ENCODE assay signal across 8 mouse cellular contexts in the genomic region with DNA sequence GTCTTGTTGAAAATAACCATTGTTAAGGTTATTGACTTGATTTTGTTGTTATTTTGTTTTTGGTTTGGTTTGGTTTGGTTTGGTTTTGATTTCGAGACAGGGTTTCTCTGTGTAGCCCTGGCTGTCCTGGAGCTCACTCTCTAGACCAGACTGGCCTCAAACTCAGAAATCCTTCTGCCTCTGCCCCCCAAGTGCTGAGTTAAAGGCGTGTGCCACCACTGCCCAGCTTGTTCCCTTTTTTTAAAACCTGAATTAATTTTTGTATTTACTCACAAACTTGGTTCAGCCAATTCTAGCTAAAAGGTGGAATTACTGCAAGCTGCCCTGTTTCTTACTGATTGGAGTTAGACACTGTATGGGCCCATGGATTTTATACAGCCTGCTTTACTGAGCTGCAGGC. TPM values are rescaled to one million over a fixed set of nuclear protein-coding genes. Genes with fewer than 3 reads are reported as not detected.
DNase-seq lines count a peak whose midpoint lies in the region; ATAC-seq lines count a peak whose summit lies in the region.

No protein-coding gene starts in this region.

- H3K4me1 ChIP-seq in forebrain, embryonic 14.5 days (ENCODE audit: control insufficient read depth, insufficient read depth, low read length): no peaks in the 10 kb centered on the region
- H3K4me1 ChIP-seq in liver, embryonic 16.5 days (ENCODE audit: control insufficient read depth, low read depth, low read length): peaks cover 10% of the 10 kb centered on the region

- no peak overlapping the region for H3K27ac ChIP-seq in forebrain, embryonic 14.5 days (ENCODE audit: low read depth, low read length)
- H3K27ac ChIP-seq in liver, embryonic 16.5 days (ENCODE audit: low read length): no peak overlapping the region

- 44% methylated on average over 2 of the region's 2 CpGs for WGBS in forebrain, embryonic 14.5 days
- WGBS in liver, embryonic 16.5 days (ENCODE audit: insufficient replicate concordance): 34% methylated on average over 2 of the region's 2 CpGs

- peak overlapping the region; percentile 82 for H3K9ac ChIP-seq in forebrain, embryonic 14.5 days (ENCODE audit: low read length)
- peak overlapping the region; percentile 39 for H3K9ac ChIP-seq in liver, embryonic 16.5 days (ENCODE audit: low read depth, low read length)

- H3K27me3 ChIP-seq in forebrain, embryonic 14.5 days (replicated peaks; ENCODE audit: control insufficient read depth, insufficient read depth, low read length): no peaks in the 10 kb centered on the region
- no peaks in the 10 kb centered on the region for H3K27me3 ChIP-seq in liver, embryonic 16.5 days (ENCODE audit: control insufficient read depth, insufficient read depth, low read depth, low read length)

- no peak for ATAC-seq in forebrain, embryonic 14.5 days
- ATAC-seq in liver, embryonic 16.5 days (ENCODE audit: low read depth): no peak

- H3K36me3 ChIP-seq in forebrain, embryonic 14.5 days (ENCODE audit: control insufficient read depth, insufficient read depth, low read length): no peaks in the 10 kb centered on the region
- H3K36me3 ChIP-seq in liver, embryonic 16.5 days (ENCODE audit: control insufficient read depth, insufficient read depth): no peaks in the 10 kb centered on the region

- no peaks in the 10 kb centered on the region for H3K9me3 ChIP-seq in forebrain, embryonic 14.5 days (replicated peaks; ENCODE audit: control insufficient read depth, low read length)
- H3K9me3 ChIP-seq in liver, embryonic 16.5 days (replicated peaks; ENCODE audit: control insufficient read depth, low read length): no peaks in the 10 kb centered on the region

- H3K4me2 ChIP-seq in forebrain, embryonic 14.5 days (ENCODE audit: low read length): peak overlapping the region; percentile 68
- H3K4me2 ChIP-seq in liver, embryonic 16.5 days (ENCODE audit: low read depth, low read length): peak overlapping the region; percentile 92

- intact Hi-C loops in left cerebral cortex, postnatal 14 days (cut with DNase I): no loop called here

- peak overlapping the region; percentile 91 for H3K4me3 ChIP-seq in forebrain, embryonic 14.5 days (ENCODE audit: low read depth, low read length)
- H3K4me3 ChIP-seq in liver, embryonic 16.5 days (ENCODE audit: low read depth, low read length): peak overlapping the region; percentile 98

- DNase-seq in heart, adult 11 months: peak; percentile 66
- DNase-seq in heart, adult 9 months (ENCODE audit: low spot score in 2 of 2): no peak
- peak; percentile 57 for DNase-seq in A20 (ENCODE audit: low read depth, low spot score)
- DNase-seq in forebrain, embryonic 14.5 days (ENCODE audit: low spot score): no peak
- no peak for DNase-seq in gastrocnemius, adult 8-10 months (ENCODE audit: low spot score in 2 of 2)
- DNase-seq in left cerebral cortex, postnatal 14 days (ENCODE audit: low spot score in 2 of 2): no peak
- no peak for DNase-seq in T-cell, adult 2 months (ENCODE audit: low spot score)

RNA-seq across cellular contexts. Expression of a gene that starts 1.3 kb away (rescaled TPM):
- polyA plus RNA-seq in forebrain, embryonic 14.5 days (2014; fragmentation: Nextera tagmentation; extraction: Ambion mirVana): 5.8 and 10.1 TPM in 2 replicates
- 6.6 and 6.7 TPM in 2 replicates for polyA plus RNA-seq in liver, embryonic 16.5 days (2015; fragmentation: Nextera tagmentation; extraction: Ambion mirVana)
- 10 to 100 TPM; 13.8 to 19.0 (median 17.7) TPM for total RNA-seq in gastrocnemius, adult 8-10 months (2022)
- 10 to 100 TPM; 41.6 to 44.7 TPM for total RNA-seq in left cerebral cortex, postnatal 14 days (2021)

RNA-seq across cellular contexts. Expression of a gene that starts 37.1 kb away (rescaled TPM):
- polyA plus RNA-seq in forebrain, embryonic 14.5 days (2014; fragmentation: Nextera tagmentation; extraction: Ambion mirVana): 45.4 and 49.3 TPM in 2 replicates
- polyA plus RNA-seq in liver, embryonic 16.5 days (2015; fragmentation: Nextera tagmentation; extraction: Ambion mirVana): 13.1 TPM in 2 replicates
- total RNA-seq in gastrocnemius, adult 8-10 months (2022): 1 to 10 TPM; 5.0 to 5.9 (median 5.1) TPM
- total RNA-seq in left cerebral cortex, postnatal 14 days (2021): 10 to 100 TPM; 13.5 to 15.8 TPM

Comparison
In these comparisons a context has a peak if more than half of its experiments do, and no peak if none do; other contexts are left out.
1. DNase-seq: peak in heart, adult 11 months (single experiment) and A20 (single experiment); none in heart, adult 9 months (0 of 2), forebrain, embryonic 14.5 days (single experiment), gastrocnemius, adult 8-10 months (0 of 2), left cerebral cortex, postnatal 14 days (0 of 2) and T-cell, adult 2 months (single experiment).